20 mouse cellular contexts compared by ENCODE assay signal in genomic region chr10:120384040-120384439, GRCm38 (mm10).
DNase-seq lines count a peak whose midpoint lies in the region; ATAC-seq lines count a peak whose summit lies in the region.
"Had no signal": no experiment of that assay in that cellular context is flagged by ENCODE, and none has a peak within 500 bp of the region (broad histone marks: within the 10 kb centered on the region; RNA-seq: fewer than 3 reads in every experiment).

No protein-coding gene starts in this region.

- H3K27me3 ChIP-seq in heart, embryonic 12.5 days (replicated peaks) = no peaks in the 10 kb centered on the region
- H3K27me3 ChIP-seq in intestine, embryonic 14.5 days (replicated peaks; ENCODE audit: control insufficient read depth, insufficient read depth, low read length) = no peaks in the 10 kb centered on the region
- H3K27me3 ChIP-seq in intestine, embryonic 15.5 days (replicated peaks) = no peaks in the 10 kb centered on the region
- 0 out of 2 replicates have a peak, but pooled peaks cover 5% of the 10 kb centered on the region for H3K27me3 ChIP-seq in forebrain, embryonic 16.5 days (replicated peaks; ENCODE audit: control insufficient read depth, insufficient read depth, low read length)
- H3K27me3 ChIP-seq: heart, embryonic 15.5 days; megakaryocyte, embryonic 14.5 days had no signal

- H3K9me3 ChIP-seq in heart, embryonic 12.5 days (replicated peaks) = no peaks in the 10 kb centered on the region
- no peaks in the 10 kb centered on the region for H3K9me3 ChIP-seq in intestine, embryonic 14.5 days (ENCODE audit: control insufficient read depth, low read length)
- H3K9me3 ChIP-seq in intestine, embryonic 15.5 days = no peaks in the 10 kb centered on the region
- H3K9me3 ChIP-seq in forebrain, embryonic 16.5 days (ENCODE audit: control insufficient read depth, low read length) = no peaks in the 10 kb centered on the region
- H3K9me3 ChIP-seq: heart, embryonic 15.5 days; hindbrain, embryonic 13.5 days; megakaryocyte, embryonic 14.5 days; neural tube, embryonic 12.5 days had no signal

- DNase-seq in heart, postnatal 4 days = no peak
- peak; percentile 51 for DNase-seq in intestine, embryonic 14.5 days (ENCODE audit: low spot score)
- peak; percentile 65 for DNase-seq in 3T3-L1 (ENCODE audit: low read depth, low spot score)
- peak; percentile 68 for DNase-seq in Muller cell, postnatal 12 days (ENCODE audit: inconsistent ontology term)
- DNase-seq: adrenal gland, postnatal 25 days; cerebellum, adult 11 months; cerebellum, adult 9-11 months; gastrocnemius, postnatal 36 days; layer of hippocampus, postnatal 36 days; lung, postnatal 36 days; midbrain, embryonic 14.5 days; right cerebral cortex, adult 18-20 months; right cerebral cortex, postnatal 4 days had no signal

- no peaks in the 10 kb centered on the region for H3K36me3 ChIP-seq in heart, embryonic 12.5 days
- peaks cover 16% of the 10 kb centered on the region; the same call in 1 of the 2 replicates for H3K36me3 ChIP-seq in intestine, embryonic 14.5 days (ENCODE audit: control insufficient read depth, insufficient read depth, low read length)
- 0 out of 2 replicates have a peak, but pooled peaks cover 2% of the 10 kb centered on the region for H3K36me3 ChIP-seq in intestine, embryonic 15.5 days
- H3K36me3 ChIP-seq in forebrain, embryonic 16.5 days (ENCODE audit: control insufficient read depth, insufficient read depth) = no peaks in the 10 kb centered on the region
- H3K36me3 ChIP-seq: heart, embryonic 15.5 days; hindbrain, embryonic 13.5 days; neural tube, embryonic 12.5 days had no signal

- H3K4me1 ChIP-seq in heart, embryonic 12.5 days (replicated peaks) = peaks cover 54% of the 10 kb centered on the region
- H3K4me1 ChIP-seq in intestine, embryonic 14.5 days (replicated peaks; ENCODE audit: control insufficient read depth, insufficient read depth, low read length) = peaks cover 39% of the 10 kb centered on the region
- H3K4me1 ChIP-seq in intestine, embryonic 15.5 days (replicated peaks) = peaks cover 38% of the 10 kb centered on the region
- H3K4me1 ChIP-seq in forebrain, embryonic 16.5 days (replicated peaks; ENCODE audit: control insufficient read depth, insufficient read depth, low read length) = peaks cover 10% of the 10 kb centered on the region

- no peak overlapping the region for H3K9ac ChIP-seq in heart, embryonic 12.5 days
- no peak overlapping the region for H3K9ac ChIP-seq in intestine, embryonic 14.5 days (ENCODE audit: low read length)
- no peak overlapping the region for H3K9ac ChIP-seq in intestine, embryonic 15.5 days
- H3K9ac ChIP-seq in forebrain, embryonic 16.5 days (replicated peaks; ENCODE audit: low read depth, low read length) = no peak overlapping the region
- H3K9ac ChIP-seq: hindbrain, embryonic 13.5 days; neural tube, embryonic 12.5 days had no signal

- WGBS in heart, embryonic 12.5 days = 54% methylated on average over 7 of the region's 7 CpGs
- 72% methylated on average over 7 of the region's 7 CpGs for WGBS in intestine, embryonic 14.5 days
- WGBS in intestine, embryonic 15.5 days = 81% methylated on average over 7 of the region's 7 CpGs
- WGBS in forebrain, embryonic 16.5 days = 71% methylated on average over 7 of the region's 7 CpGs

- peak overlapping the region; percentile 22 for H3K27ac ChIP-seq in heart, embryonic 12.5 days (ENCODE audit: poor library complexity, severe bottlenecking)
- H3K27ac ChIP-seq in intestine, embryonic 14.5 days (ENCODE audit: low read depth) = no peak overlapping the region
- H3K27ac ChIP-seq in intestine, embryonic 15.5 days = no peak overlapping the region
- H3K27ac ChIP-seq in forebrain, embryonic 16.5 days (ENCODE audit: low read length) = no peak overlapping the region
- H3K27ac ChIP-seq: hindbrain, embryonic 13.5 days; neural tube, embryonic 12.5 days had no signal

- ATAC-seq in heart, embryonic 12.5 days (ENCODE audit: insufficient number of reproducible peaks, low FRiP score) = no peak
- ATAC-seq in intestine, embryonic 14.5 days (replicated peaks; ENCODE audit: low FRiP score, low TSS enrichment, low read depth) = no peak
- no peak for ATAC-seq in intestine, embryonic 15.5 days
- no peak for ATAC-seq in forebrain, embryonic 16.5 days

- no peak overlapping the region for H3K4me3 ChIP-seq in heart, embryonic 12.5 days
- H3K4me3 ChIP-seq in intestine, embryonic 14.5 days (ENCODE audit: low read depth, low read length) = no peak overlapping the region
- H3K4me3 ChIP-seq in intestine, embryonic 15.5 days (replicated peaks) = no peak overlapping the region
- H3K4me3 ChIP-seq in forebrain, embryonic 16.5 days (replicated peaks; ENCODE audit: low read length) = no peak overlapping the region
- H3K4me3 ChIP-seq: heart, embryonic 15.5 days; hindbrain, embryonic 13.5 days; neural tube, embryonic 12.5 days had no signal

- no peak overlapping the region for H3K4me2 ChIP-seq in heart, embryonic 12.5 days
- no peak overlapping the region for H3K4me2 ChIP-seq in intestine, embryonic 14.5 days (ENCODE audit: low read length)
- H3K4me2 ChIP-seq in intestine, embryonic 15.5 days (replicated peaks) = no peak overlapping the region
- H3K4me2 ChIP-seq in forebrain, embryonic 16.5 days (ENCODE audit: low read length) = no peak overlapping the region
- H3K4me2 ChIP-seq: hindbrain, embryonic 13.5 days; neural tube, embryonic 12.5 days had no signal
